Mouse (Mus musculus) heart, embryonic 11.5 days (tissue): Measurements from ENCODE around the gene Scgb1a1. TPM values are rescaled to one million over a fixed set of nuclear protein-coding genes. Genes with fewer than 3 reads are reported as not detected.

Source experiments
- ATAC-seq: fragments of 200-750 bp; cut with Nextera tagmentation; replicated peaks from 2 replicates; pipeline ENCODE4 v1.8.0; 2017; ENCODE audit warnings: moderate library complexity; ENCODE audit not compliant: insufficient number of reproducible peaks, low FRiP score, low TSS enrichment
- H3K27ac ChIP-seq: fragments of 300-500 bp; sonication (generic); 2 replicates; pipeline ENCODE4 v1.5.1; 2014; ENCODE audit warnings: mild to moderate bottlenecking, low read depth, low read length
- H3K27me3 ChIP-seq: fragments of 300-500 bp; sonication (generic); 2 replicates; pipeline ENCODE4 v1.6.1; 2014; ENCODE audit warnings: mild to moderate bottlenecking, low read length, mixed read lengths; ENCODE audit not compliant: control insufficient read depth, insufficient read depth
- H3K36me3 ChIP-seq: fragments of 300-500 bp; sonication (generic); 2 replicates; pipeline ENCODE4 v1.6.1; 2014; ENCODE audit warnings: mild to moderate bottlenecking, low read length, moderate library complexity, mixed read lengths; ENCODE audit not compliant: control insufficient read depth, insufficient read depth
- H3K4me1 ChIP-seq: fragments of 300-500 bp; sonication (generic); 2 replicates; pipeline ENCODE4 v1.6.1; 2014; ENCODE audit warnings: low read length; ENCODE audit not compliant: control insufficient read depth, insufficient read depth
- H3K4me2 ChIP-seq: fragments of 300-500 bp; sonication (generic); 2 replicates; pipeline ENCODE4 v1.6.1; 2014; ENCODE audit warnings: mild to moderate bottlenecking, moderate library complexity
- H3K4me3 ChIP-seq: fragments of 300-500 bp; sonication (generic); 2 replicates; pipeline ENCODE4 v1.5.1; 2014; ENCODE audit warnings: low read depth, low read length
- H3K9ac ChIP-seq: fragments of 300-500 bp; sonication (generic); 2 replicates; pipeline ENCODE4 v1.6.1; 2014; ENCODE audit warnings: mild to moderate bottlenecking, low read depth, low read length, moderate library complexity
- H3K9me3 ChIP-seq: fragments of 300-500 bp; sonication (generic); replicated peaks from 2 replicates; pipeline ENCODE4 v1.6.1; 2016; ENCODE audit warnings: low read length; ENCODE audit not compliant: control insufficient read depth
- WGBS: fragments of 180-500 bp; shearing (Covaris S2); extraction: QIAGEN DNeasy Blood & Tissue Kit; methylation state at CpG from one replicate; pipeline ENCODE4 v1.1.7; 2014; ENCODE audit not compliant: insufficient replicate concordance; 5-methylcytosine and 5-hydroxymethylcytosine counted together
- polyA plus RNA-seq: library from polyadenylated mRNA; unstranded; fragments of >200 nt; fragmentation: Nextera tagmentation; extraction: Ambion mirVana; gene quantifications from 2 replicates; pipeline ENCODE4 v1.2.1, GENCODE M21; 2014

Scgb1a1 gene
- polyA plus RNA-seq, 1 experiment from 2014 or later, result not detected

DNA sequence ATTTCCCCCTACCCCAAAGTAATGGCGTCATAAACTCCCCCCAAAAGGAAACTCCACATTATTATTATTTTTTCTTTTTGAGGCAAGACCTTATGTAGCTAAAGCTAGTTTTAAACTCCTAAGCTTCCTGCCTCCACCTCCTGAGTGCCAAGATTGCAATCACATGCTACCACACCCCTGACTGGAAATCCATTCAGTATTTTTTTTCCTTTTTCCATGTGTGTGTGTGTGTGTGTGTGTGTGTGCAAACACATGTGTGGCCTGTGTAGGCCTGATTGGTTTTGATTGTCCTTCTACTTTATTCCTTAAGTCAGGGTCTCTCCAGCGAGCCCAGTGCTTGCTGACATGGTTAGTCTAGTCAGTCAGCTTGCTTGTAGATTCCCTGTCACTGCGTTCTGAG, 53.3 kb downstream of the Scgb1a1 start:
- no peaks in the 10 kb centered on the region for H3K27me3 ChIP-seq
- no peaks in the 10 kb centered on the region for H3K9me3 ChIP-seq
- 76% methylated on average over 3 of the region's 3 CpGs for WGBS
- H3K4me3 ChIP-seq, result no peak overlapping the region
- ATAC-seq, result no peak
- no peak overlapping the region for H3K4me2 ChIP-seq
- H3K27ac ChIP-seq, result no peak overlapping the region
- H3K9ac ChIP-seq, result no peak overlapping the region
- peaks cover 13% of the 10 kb centered on the region; the same call in 1 of the 2 replicates for H3K4me1 ChIP-seq
- H3K36me3 ChIP-seq, result no peaks in the 10 kb centered on the region

Other genes with a start within 250 kb of the Scgb1a1 start
- gene Gng3, start 248.8 kb downstream of the Scgb1a1 start, polyA plus RNA-seq, result 3.5 and 4.2 TPM in 2 replicates
- 0.33 and 0.44 TPM in 2 replicates for gene Lrrn4cl, start 237.2 kb downstream of the Scgb1a1 start, polyA plus RNA-seq
- gene Ubxn1, start 216.5 kb downstream of the Scgb1a1 start, polyA plus RNA-seq, result 141 and 143 TPM in 2 replicates
- gene Uqcc3, start 207.0 kb downstream of the Scgb1a1 start, polyA plus RNA-seq, result 53.5 and 59.0 TPM in 2 replicates
- 60.1 and 72.4 TPM in 2 replicates for gene Lbhd1, start 204.2 kb downstream of the Scgb1a1 start, polyA plus RNA-seq
- not detected in 2 replicates for gene Gm49403, start 204.0 kb downstream of the Scgb1a1 start, polyA plus RNA-seq
- gene 1810009A15Rik, start 199.1 kb downstream of the Scgb1a1 start, polyA plus RNA-seq, result 77.5 and 86.8 TPM in 2 replicates
- gene Gm49416, start 199.0 kb downstream of the Scgb1a1 start, polyA plus RNA-seq, result not detected in 2 replicates
- gene Ints5, start 195.0 kb downstream of the Scgb1a1 start, polyA plus RNA-seq, result 19.2 and 24.6 TPM in 2 replicates
- gene Ganab, start 189.9 kb downstream of the Scgb1a1 start, polyA plus RNA-seq, result 66.6 and 81.4 TPM in 2 replicates
- gene B3gat3, start 167.6 kb downstream of the Scgb1a1 start, polyA plus RNA-seq, result 33.2 and 35.9 TPM in 2 replicates
- gene Rom1, start 158.6 kb downstream of the Scgb1a1 start, polyA plus RNA-seq, result 1.2 and 1.7 TPM in 2 replicates
- 8.1 and 8.5 TPM in 2 replicates for gene Eml3, start 158.4 kb downstream of the Scgb1a1 start, polyA plus RNA-seq
- gene Mta2, start 146.1 kb downstream of the Scgb1a1 start, polyA plus RNA-seq, result 30.0 and 39.9 TPM in 2 replicates
- gene Tut1, start 134.1 kb downstream of the Scgb1a1 start, polyA plus RNA-seq, result 17.1 and 19.8 TPM in 2 replicates
- gene Eef1g, start 120.9 kb downstream of the Scgb1a1 start, polyA plus RNA-seq, result 344 TPM in 2 replicates
- 15.1 and 17.4 TPM in 2 replicates for gene Ahnak, start 98.7 kb downstream of the Scgb1a1 start, polyA plus RNA-seq
- 8.4 and 12.2 TPM in 2 replicates for gene Asrgl1, start 47.7 kb upstream of the Scgb1a1 start, polyA plus RNA-seq